Mouse (Mus musculus): ENCODE data around the gene Rgs9bp. TPM values are rescaled to one million over a fixed set of nuclear protein-coding genes. Genes with fewer than 3 reads are reported as not detected.

Rgs9bp gene
- polyA plus RNA-seq, 1 experiment from 2014 or later = 0.03 TPM

Other genes with a start within 250 kb of the Rgs9bp start
- gene Faap24, start 188.7 kb downstream of the Rgs9bp start, polyA plus RNA-seq (2015; fragmentation: Nextera tagmentation; extraction: Ambion mirVana) = 18.5 and 19.7 TPM in 2 replicates
- gene Cep89, start 188.5 kb downstream of the Rgs9bp start, polyA plus RNA-seq (2015; fragmentation: Nextera tagmentation; extraction: Ambion mirVana) = 19.1 and 19.4 TPM in 2 replicates
- 1.8 and 2.1 TPM in 2 replicates for gene Slc7a9, start 136.8 kb downstream of the Rgs9bp start, polyA plus RNA-seq (2015; fragmentation: Nextera tagmentation; extraction: Ambion mirVana)
- 0.20 TPM in 1 of 2 replicates, not detected in the other for gene Tdrd12, start 47.8 kb downstream of the Rgs9bp start, polyA plus RNA-seq (2015; fragmentation: Nextera tagmentation; extraction: Ambion mirVana)
- gene Nudt19, start 29.3 kb downstream of the Rgs9bp start, polyA plus RNA-seq (2015; fragmentation: Nextera tagmentation; extraction: Ambion mirVana) = 67.2 and 69.0 TPM in 2 replicates
- gene Ankrd27, start 662 bp upstream of the Rgs9bp start, polyA plus RNA-seq (2015; fragmentation: Nextera tagmentation; extraction: Ambion mirVana) = 20.7 and 22.6 TPM in 2 replicates
- gene Pdcd5, start 61.9 kb upstream of the Rgs9bp start, polyA plus RNA-seq (2015; fragmentation: Nextera tagmentation; extraction: Ambion mirVana) = 99.7 and 102 TPM in 2 replicates
- 6.5 and 8.0 TPM in 2 replicates for gene Dpy19l3, start 168.9 kb upstream of the Rgs9bp start, polyA plus RNA-seq (2015; fragmentation: Nextera tagmentation; extraction: Ambion mirVana)
- gene Zfp507, start 217.4 kb upstream of the Rgs9bp start, polyA plus RNA-seq (2015; fragmentation: Nextera tagmentation; extraction: Ambion mirVana) = 4.3 and 5.1 TPM in 2 replicates

Data from liver, embryonic 15.5 days (tissue).